ENCODE assay signal across 9 mouse cellular contexts in the genomic region with DNA sequence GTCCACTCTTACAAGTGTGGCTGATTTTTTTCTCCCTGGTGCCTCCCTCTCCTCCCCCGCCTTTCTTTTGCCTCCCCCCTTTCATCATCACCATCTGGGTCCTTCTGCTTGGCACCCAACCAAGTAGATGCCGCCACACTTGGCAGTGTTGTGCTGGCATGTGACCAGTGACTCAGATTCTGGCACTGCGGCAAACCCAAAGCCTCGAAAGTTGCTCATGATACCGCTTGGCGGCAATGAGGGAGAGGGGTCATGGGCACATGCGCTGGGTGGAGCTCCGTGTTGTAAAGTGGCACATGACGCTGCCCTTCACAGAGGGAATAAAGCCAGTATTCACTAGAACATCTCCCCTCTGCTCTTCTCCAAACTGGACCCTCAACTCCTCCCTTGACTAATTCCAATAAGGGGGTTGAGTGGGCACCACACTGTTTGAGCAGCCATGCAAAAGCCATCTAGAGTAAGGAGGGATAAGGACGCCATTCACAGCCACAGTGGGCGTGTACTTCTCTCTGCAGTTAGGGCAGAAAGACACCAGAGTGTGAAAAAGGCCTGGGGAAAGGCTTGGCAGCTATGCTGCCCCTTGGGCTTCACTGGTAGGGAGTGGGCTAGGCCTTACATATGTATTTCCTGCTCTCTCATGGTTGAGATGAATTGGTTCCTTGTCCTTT. TPM values are rescaled to one million over a fixed set of nuclear protein-coding genes. Genes with fewer than 3 reads are reported as not detected.
DNase-seq lines count a peak whose midpoint lies in the region; TF ChIP-seq lines count a peak whose summit lies in the region.
"Had no signal": no experiment of that assay in that cellular context is flagged by ENCODE, and none has a peak within 500 bp of the region (broad histone marks: within the 10 kb centered on the region; RNA-seq: fewer than 3 reads in every experiment).

No protein-coding gene starts in this region.

- DNase-seq in gastrocnemius, adult 2 months, result peak; percentile 41
- no peak for DNase-seq in gastrocnemius, postnatal 36 days
- peak; percentile 98 for DNase-seq in cerebellum, adult 9-10 months
- DNase-seq in heart, postnatal 4 days, result peak; percentile 83
- peak; percentile 97 for DNase-seq in left cerebral cortex, postnatal 4 days
- DNase-seq in right cerebral cortex, postnatal 25 days, result peak; percentile 83
- DNase-seq in spleen, postnatal 10 days (ENCODE audit: low spot score in 2 of 2), result no peak

- no peak overlapping the region for H3K27ac ChIP-seq in gastrocnemius, adult 2 months

- TF ChIP-seq CTCF in gastrocnemius, adult 2 months (IDR thresholded peaks at IDR 0.05), result no peak
- TF ChIP-seq CTCF in C2C12 (IDR thresholded peaks at IDR 0.05; ENCODE audit: control insufficient read depth, insufficient read depth, insufficient read length), result no peak

- no peaks in the 10 kb centered on the region for H3K36me3 ChIP-seq in C2C12 (ENCODE audit: control insufficient read depth, insufficient read depth)

- no peak overlapping the region for H3K4me3 ChIP-seq in gastrocnemius, adult 2 months
- H3K4me3 ChIP-seq in C2C12 (ENCODE audit: insufficient read depth, poor library complexity, severe bottlenecking), result no peak overlapping the region
- H3K4me3 ChIP-seq: megakaryocyte, embryonic 14.5 days had no signal

- no peaks in the 10 kb centered on the region for H3K79me2 ChIP-seq in C2C12 (ENCODE audit: control insufficient read depth, insufficient read depth)

- no peaks in the 10 kb centered on the region for H3K79me3 ChIP-seq in C2C12 (ENCODE audit: low read depth)

- intact Hi-C loops in gastrocnemius, adult 2 months (cut with DNase I), result no loop called here
- intact Hi-C loops in gastrocnemius, postnatal 36 days (cut with DNase I), result no loop called here
- intact Hi-C loops in left cerebral cortex, postnatal 4 days (cut with DNase I), result no loop called here

- H3K27me3 ChIP-seq in C2C12 (ENCODE audit: control insufficient read depth, insufficient read depth, insufficient read length), result no peaks in the 10 kb centered on the region

- no peak overlapping the region for H3ac ChIP-seq in C2C12 (ENCODE audit: control insufficient read depth, insufficient read length, low read depth)

TF ChIP-seq in C2C12, 6 proteins besides CTCF, POLR2A, EP300 and RAD21:
- TF ChIP-seq MAX (IDR thresholded peaks at IDR 0.05) (peak; percentile 99), MYOD1 (IDR thresholded peaks at IDR 0.05; ENCODE audit: control insufficient read depth, insufficient read length, low read depth) (peak; percentile 53), MYOG (IDR thresholded peaks at IDR 0.05; ENCODE audit: control insufficient read depth, extremely low read depth, insufficient read length) (no peak), CEBPB (IDR thresholded peaks at IDR 0.05; ENCODE audit: low read depth) (peak; percentile 39), USF1 (IDR thresholded peaks at IDR 0.05; ENCODE audit: low read depth) (peak; percentile 92), FOSL1 (IDR thresholded peaks at IDR 0.05; ENCODE audit: insufficient read depth, low read length, poor library complexity, severe bottlenecking) (no peak)

RNA-seq across cellular contexts. Expression of a gene that starts 36.8 kb away (rescaled TPM):
- 1 to 10 TPM; 5.1 to 6.0 TPM for total RNA-seq in gastrocnemius, adult 2 months (2021)
- 1 to 10 TPM; 3.5 to 3.7 TPM for total RNA-seq in gastrocnemius, postnatal 36 days (2021)
- 0.63 TPM for polyA plus RNA-seq in C2C12 (2012; fragmentation: generic; extraction: Trizol)
- total RNA-seq in heart, postnatal 4 days (2021), result 1 to 10 TPM; 2.9 to 3.8 TPM
- 10 to 100 TPM; 28.2 to 29.4 TPM for total RNA-seq in left cerebral cortex, postnatal 4 days (2021)

RNA-seq across cellular contexts. Expression of a gene that starts 39.3 kb away (rescaled TPM):
- 10 to 100 TPM; 12.6 to 14.3 TPM for total RNA-seq in gastrocnemius, adult 2 months (2021)
- total RNA-seq in gastrocnemius, postnatal 36 days (2021), result 10 to 100 TPM; 10.1 to 13.6 TPM
- 11.5 TPM for polyA plus RNA-seq in C2C12 (2012; fragmentation: generic; extraction: Trizol)
- total RNA-seq in heart, postnatal 4 days (2021), result 10 to 100 TPM; 12.2 to 13.2 TPM
- 10 to 100 TPM; 34.7 to 35.7 TPM for total RNA-seq in left cerebral cortex, postnatal 4 days (2021)

RNA-seq across cellular contexts. Expression of a gene that starts 40.0 kb away (rescaled TPM):
- 10 to 100 TPM; 18.1 to 19.9 TPM for total RNA-seq in gastrocnemius, adult 2 months (2021)
- total RNA-seq in gastrocnemius, postnatal 36 days (2021), result 10 to 100 TPM; 13.9 to 18.1 TPM
- polyA plus RNA-seq in C2C12 (2012; fragmentation: generic; extraction: Trizol), result 56.0 TPM
- total RNA-seq in heart, postnatal 4 days (2021), result 10 to 100 TPM; 35.7 to 39.7 TPM
- 10 to 100 TPM; 26.3 to 29.0 TPM for total RNA-seq in left cerebral cortex, postnatal 4 days (2021)

RNA-seq across cellular contexts. Expression of a gene that starts 51.1 kb away (rescaled TPM):
- total RNA-seq in gastrocnemius, adult 2 months (2021), result 1 to 10 TPM; 5.3 to 6.0 TPM
- total RNA-seq in gastrocnemius, postnatal 36 days (2021), result 1 to 10 TPM; 4.0 to 5.1 TPM
- polyA plus RNA-seq in C2C12 (2012; fragmentation: generic; extraction: Trizol), result 3.9 TPM
- total RNA-seq in heart, postnatal 4 days (2021), result 1 to 10 TPM; 3.3 to 5.6 TPM
- total RNA-seq in left cerebral cortex, postnatal 4 days (2021), result 10 to 100 TPM; 25.8 to 31.4 TPM

Comparison
In these comparisons a context has a peak if more than half of its experiments do, and no peak if none do; other contexts are left out.
1. DNase-seq: peak in gastrocnemius, adult 2 months (single experiment), cerebellum, adult 9-10 months (single experiment), heart, postnatal 4 days (single experiment), left cerebral cortex, postnatal 4 days (single experiment) and right cerebral cortex, postnatal 25 days (single experiment); none in gastrocnemius, postnatal 36 days (0 of 2) and spleen, postnatal 10 days (0 of 2).
2. RNA of a gene that starts 36.8 kb away (total RNA-seq): 28.2 to 29.4 TPM in left cerebral cortex, postnatal 4 days; 5.1 to 6.0 TPM in gastrocnemius, adult 2 months, 2.9 to 3.8 TPM in heart, postnatal 4 days and 3.5 to 3.7 TPM in gastrocnemius, postnatal 36 days; every median in the first group is over 4 times any median in the second.